Mouse (Mus musculus): ENCODE measurements around the gene Anxa8.

Gene Anxa8

GRCm38 (mm10) chr14:34085731-34086130, at the start of gene Anxa8:
Gene Anxa8 (plus strand): TSS chr14:34085981.
- peak; percentile 6 for DNase-seq (ENCODE audit: low spot score)

DNA sequence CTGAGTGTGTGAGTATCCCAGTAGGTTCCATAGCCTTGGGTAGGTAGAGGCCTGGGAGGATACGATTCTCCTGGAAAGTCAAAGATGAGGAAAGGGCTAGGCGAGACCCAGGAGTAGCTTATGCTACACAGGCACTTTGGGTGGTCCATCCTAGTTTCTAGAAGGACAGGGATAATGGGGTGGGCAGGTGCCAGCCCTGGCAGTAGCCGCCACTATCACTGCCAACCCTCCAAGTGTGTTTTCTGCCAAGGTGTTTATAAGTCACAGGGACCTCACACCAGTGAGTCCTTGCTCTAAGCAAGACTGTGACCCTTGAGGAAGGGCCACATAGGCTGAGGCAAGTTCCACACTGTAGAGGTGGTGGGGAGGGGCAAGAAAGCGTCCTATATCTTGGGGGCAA, 44.5 kb upstream of the Anxa8 start:
- DNase-seq (ENCODE audit: low spot score), result no peak

- no peak for DNase-seq (ENCODE audit: low spot score)
Observed at GRCm38 (mm10) chr14:34043341-34043740, 42.4 kb upstream of the Anxa8 start.

- no peak for DNase-seq (ENCODE audit: low spot score)
Observed at GRCm38 (mm10) chr14:34050101-34050779, 35.5 kb upstream of the Anxa8 start.

DNA sequence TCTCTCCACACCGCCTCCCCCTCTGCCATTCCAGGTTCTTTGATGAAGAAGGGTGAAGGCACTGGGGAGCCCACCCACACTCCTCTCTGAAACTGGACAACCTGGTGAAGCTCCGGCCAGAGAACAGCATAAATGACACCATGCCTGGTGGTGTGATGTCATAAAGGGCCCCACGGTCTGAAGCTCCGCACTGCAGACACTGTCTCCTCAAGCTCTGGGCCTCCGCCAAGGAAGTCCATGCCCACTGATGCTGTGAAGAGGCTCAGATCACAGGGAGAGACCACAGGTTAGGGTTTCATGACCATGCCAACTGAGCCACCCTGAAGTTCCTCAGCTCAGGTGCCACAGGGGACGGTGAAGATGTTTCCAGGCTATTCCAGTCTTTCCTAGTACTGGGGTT, 33.3 kb upstream of the Anxa8 start, which contains the start of gene Antxrl:
Gene Antxrl (plus strand): TSS at position 192 of the 400 bp plus-strand sequence.
- DNase-seq (ENCODE audit: low spot score), result no peak

DNA sequence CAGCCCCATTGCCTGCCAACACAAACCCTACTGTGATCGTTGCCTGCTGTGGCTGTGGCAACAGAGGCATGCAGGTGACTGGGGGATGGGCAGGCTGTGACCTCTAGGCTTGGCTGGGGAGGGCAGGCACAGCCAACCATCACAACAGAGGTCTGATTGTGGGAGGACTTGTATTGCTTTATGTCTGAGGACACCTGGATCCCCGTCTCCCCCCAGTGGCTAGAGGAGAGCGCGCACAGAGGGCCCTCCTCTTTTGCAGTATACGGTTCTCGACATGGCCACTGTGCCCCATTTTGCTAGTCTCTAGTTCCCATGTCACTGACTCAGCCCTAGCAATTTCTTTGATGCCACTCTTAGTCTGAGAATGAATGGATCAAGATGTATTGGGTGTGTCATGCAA, 14.1 kb upstream of the Anxa8 start:
- DNase-seq (ENCODE audit: low spot score), result no peak

GRCm38 (mm10) chr14:34075346-34075745, 10.4 kb upstream of the Anxa8 start:
- DNase-seq (ENCODE audit: low spot score), result no peak

- no peak for DNase-seq (ENCODE audit: low spot score)
Observed at GRCm38 (mm10) chr14:34077222-34077621, 8.6 kb upstream of the Anxa8 start.

DNA sequence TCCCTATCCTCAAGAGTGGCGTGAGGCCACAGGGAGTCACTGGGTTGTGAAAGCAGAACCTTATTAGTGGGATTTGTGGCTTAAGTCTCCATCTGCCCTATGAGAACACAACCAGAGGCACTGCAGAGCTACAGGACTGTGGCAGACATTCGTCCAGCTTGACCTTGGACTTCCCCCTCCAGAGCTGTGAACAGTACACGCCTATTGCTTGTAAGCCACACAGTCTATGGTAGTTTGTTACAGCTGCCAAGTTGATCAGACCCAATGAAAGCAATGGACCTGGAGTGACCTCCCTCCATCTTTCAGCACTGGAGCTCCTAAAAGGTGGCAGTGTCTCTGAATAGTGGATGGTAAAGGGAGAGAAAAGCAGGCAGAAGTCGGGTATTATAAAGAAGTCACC, 7.5 kb upstream of the Anxa8 start:
- no peak for DNase-seq (ENCODE audit: low spot score)

GRCm38 (mm10) chr14:34080321-34080997, 5.3 kb upstream of the Anxa8 start:
- peak; percentile 53 for DNase-seq (ENCODE audit: low spot score)

DNA sequence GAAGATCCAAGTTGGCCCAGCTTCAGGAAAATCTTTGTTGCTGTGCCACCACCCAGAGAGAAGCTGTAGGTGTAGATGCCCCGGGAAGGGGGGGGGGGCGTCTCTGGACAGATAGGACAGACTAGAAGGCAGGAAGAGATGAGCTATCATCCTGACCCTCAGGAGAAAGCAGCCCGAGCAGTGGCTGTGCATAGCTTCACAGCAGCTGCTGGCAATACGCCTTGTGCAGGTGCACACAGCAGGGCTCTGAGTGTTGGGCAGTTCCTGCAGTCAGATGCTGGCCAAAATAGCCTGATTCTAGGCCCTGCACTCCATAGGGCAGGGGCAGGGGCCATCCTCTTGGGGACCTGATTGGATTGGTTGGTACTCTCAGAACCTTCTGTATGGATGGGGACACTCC, 1.0 kb downstream of the Anxa8 start:
- no peak for DNase-seq (ENCODE audit: low spot score)

- no peak for DNase-seq (ENCODE audit: low spot score)
Observed at GRCm38 (mm10) chr14:34087856-34088398, 2.1 kb downstream of the Anxa8 start.

GRCm38 (mm10) chr14:34089796-34090195, 4.0 kb downstream of the Anxa8 start:
- no peak for DNase-seq (ENCODE audit: low spot score)

DNA sequence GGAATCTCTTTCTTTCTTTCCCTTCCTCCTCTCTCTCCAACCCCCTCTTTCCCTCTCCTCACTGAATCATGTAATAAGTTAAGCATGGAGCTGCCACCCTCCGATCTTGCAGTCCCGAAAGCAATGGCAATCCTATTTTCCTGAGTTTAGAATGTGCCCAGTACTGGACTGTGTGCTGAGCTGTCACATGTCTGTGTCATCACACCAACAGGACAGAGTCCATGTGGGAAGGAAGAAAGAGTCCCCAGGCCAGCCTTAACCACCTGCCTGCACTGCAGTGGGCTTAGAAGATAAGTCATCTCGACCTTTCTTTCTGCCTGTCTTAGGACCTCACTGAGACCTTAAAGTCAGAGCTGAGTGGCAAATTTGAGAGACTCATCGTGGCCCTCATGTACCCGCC, 5.7 kb downstream of the Anxa8 start:
- DNase-seq (ENCODE audit: low spot score), result peak; percentile 42

DNA sequence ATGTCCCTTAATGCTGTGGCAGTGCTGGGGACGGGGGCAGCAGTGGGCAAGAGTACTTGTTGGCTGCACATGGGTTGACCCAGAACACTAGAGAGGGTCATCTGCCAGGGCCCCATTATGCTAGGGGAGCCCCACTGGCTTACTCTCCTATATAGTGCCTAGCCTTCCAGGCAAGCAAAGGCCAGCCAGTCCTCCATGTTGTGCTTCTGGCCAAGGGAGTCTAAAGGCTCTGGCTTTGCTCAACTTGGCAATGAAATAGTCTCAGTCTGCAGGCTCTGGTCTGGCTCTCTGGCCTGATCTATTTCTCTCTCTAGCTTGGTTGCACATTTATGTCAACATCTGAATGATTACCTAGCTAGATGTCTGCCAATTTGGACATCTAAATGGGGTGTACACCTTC, 7.1 kb downstream of the Anxa8 start:
- no peak for DNase-seq (ENCODE audit: low spot score)

DNA sequence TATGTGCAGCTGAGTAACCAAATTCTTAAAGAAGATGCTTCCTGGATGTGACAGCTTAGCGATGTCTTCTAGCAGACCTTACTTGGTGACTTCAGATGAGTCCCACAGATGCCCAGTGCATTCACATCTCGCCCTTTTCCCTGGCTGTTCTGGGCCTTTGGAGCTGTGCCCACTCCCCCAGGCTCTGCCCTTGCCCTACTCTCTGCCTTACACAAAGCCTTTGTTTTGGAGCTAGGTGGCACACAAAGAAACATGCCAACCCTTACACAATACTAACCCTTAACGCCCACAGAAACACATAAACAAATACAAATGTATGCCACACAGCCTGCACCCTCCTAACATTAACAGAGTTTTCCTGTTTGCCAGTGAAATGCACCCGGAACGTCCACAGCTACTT, 10.4 kb downstream of the Anxa8 start:
- no peak for DNase-seq (ENCODE audit: low spot score)

DNA sequence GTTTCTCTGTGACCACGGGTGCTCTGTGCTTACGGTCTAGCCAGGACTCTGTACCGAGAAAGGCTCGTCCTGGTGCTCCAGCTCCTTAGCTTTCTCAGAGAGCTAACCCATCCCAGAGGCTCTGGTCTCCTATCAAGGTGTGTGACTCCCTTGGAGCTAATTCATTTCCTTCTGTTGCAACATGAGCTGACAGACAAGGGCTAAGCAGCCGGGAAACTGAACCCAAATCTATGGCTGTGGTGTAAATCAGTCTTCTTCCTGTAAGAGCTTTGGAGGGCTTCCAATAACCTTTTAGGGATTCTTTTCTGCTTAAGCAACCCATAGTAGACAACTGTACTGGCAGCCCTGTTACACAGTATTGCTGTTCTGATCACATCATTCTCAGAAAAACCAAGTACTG, 16.8 kb downstream of the Anxa8 start, which contains the start of gene A630023A22Rik:
Gene A630023A22Rik (minus strand): TSS at position 154 of the 400 bp plus-strand sequence.
- DNase-seq (ENCODE audit: low spot score), result no peak

DNA sequence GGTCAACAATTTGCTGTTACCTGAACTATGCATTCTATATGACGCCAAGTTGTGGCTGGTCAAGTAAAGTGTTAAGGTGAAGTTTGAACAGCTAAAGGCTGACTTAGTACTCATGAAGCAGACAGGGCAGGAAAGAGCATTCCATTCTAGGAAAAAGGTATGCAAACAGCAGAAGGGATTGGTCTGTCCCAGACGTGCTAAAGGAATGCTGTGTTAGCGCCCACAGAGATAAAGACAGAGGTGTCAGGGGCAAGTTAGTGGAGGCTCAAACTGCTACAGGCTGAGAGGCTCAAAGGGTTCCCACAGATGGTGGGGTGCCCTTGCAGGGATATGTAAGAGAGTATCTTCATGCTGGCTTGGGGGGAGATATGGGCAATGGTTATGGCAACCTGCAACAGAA, 18.1 kb downstream of the Anxa8 start:
- DNase-seq (ENCODE audit: low spot score), result peak; percentile 10

DNA sequence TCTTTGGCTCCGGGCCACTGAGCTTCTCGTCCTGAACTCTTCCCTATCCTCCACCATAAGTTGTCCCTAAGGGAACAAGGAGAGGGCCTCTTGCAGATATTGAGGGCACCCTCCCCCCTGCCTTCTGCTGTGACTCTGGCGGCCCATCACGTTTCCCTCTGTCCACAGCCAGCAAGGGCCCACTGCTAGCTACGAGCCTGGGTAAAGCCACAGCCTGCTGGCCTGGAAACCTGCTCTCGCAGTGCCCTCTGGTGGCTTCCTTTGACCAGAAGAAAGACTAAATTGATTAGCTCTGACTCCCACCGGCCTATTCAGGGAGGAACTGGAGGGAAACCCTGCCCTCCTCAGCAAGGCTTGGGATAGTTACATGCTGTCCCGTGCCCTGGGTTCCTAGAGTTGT, 19.1 kb downstream of the Anxa8 start:
- DNase-seq (ENCODE audit: low spot score), result peak; percentile 51

DNA sequence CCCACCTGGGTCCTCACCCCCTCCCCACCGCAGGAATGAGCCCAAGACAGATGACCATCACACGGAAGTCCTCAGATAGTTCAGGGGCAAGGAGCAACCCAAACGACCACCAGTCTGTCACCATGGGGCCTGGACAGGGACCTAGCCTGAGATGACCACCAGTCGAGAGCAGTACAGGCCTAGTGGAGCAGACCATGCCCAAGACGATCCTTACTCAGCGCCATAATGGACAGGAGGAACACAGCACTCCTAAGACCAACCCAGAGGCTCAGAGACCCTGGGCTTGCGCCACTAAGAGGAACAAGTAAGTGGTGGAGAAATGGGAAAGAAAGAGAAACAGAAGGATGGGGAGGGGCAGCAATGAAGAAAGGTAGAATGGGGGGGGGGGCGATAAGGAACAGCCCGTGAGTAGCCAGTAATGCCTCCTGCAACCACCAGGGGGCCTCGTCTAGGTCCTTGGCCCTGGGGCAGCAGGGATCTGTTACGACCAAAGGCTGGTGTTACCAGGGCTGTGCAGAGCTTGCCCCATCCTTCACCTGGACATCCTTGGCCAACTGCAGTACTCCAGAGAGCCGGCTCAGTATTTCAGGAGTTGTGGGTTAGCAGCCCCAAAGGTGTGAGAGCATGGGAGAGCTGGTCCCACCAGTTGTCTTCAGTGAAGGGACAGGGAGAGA, 20.7 kb downstream of the Anxa8 start:
- no peak for DNase-seq (ENCODE audit: low spot score)

DNA sequence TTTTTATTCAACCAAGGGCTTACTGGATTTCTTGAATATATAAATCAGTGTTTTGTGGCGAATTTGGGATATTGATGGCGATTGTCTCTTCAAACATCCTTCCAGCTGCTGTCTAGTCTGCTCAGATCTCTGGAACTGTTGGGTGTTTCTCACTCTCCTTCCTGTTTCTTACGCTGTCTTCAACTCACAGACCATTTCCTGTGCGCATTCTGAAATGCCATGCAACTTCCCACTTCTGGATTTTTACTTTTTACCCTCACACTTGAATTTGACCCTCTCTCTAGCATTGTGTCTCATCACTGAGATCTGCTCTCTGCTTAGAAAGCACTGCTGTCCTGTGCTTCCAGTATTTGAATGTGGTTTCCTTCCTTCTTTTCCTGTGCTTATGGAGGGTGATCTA, 21.8 kb downstream of the Anxa8 start:
- DNase-seq (ENCODE audit: low spot score), result no peak

- DNase-seq (ENCODE audit: low spot score), result no peak
Observed at GRCm38 (mm10) chr14:34114311-34114710, 28.5 kb downstream of the Anxa8 start.

Measured in yolk sac, embryonic 10.5 days (tissue).